Mouse (Mus musculus) embryonic facial prominence, embryonic 14.5 days (tissue): ENCODE data around the gene Slc41a3. TPM values are rescaled to one million over a fixed set of nuclear protein-coding genes. Genes with fewer than 3 reads are reported as not detected.

Source experiments
- ATAC-seq: fragments of 200-750 bp; cut with Nextera tagmentation; 2 replicates; pipeline ENCODE4 v1.8.0; 2017; ENCODE audit warnings: low read depth, moderate number of reproducible peaks, moderate TSS enrichment
- DNase-seq: peaks from one replicate; pipeline ENCODE4 v3.0.0-alpha.2; 2015; ENCODE audit warnings: low spot score
- H3K27ac ChIP-seq: fragments of 300-500 bp; sonication (generic); replicated peaks from 2 replicates; pipeline ENCODE4 v1.5.1; 2014; ENCODE audit warnings: low read depth, mild to moderate bottlenecking, low read length, moderate library complexity
- H3K27me3 ChIP-seq: fragments of 300-500 bp; sonication (generic); replicated peaks from 2 replicates; pipeline ENCODE4 v1.6.1; 2014; ENCODE audit warnings: low read length; ENCODE audit not compliant: control insufficient read depth, insufficient read depth
- H3K36me3 ChIP-seq: fragments of 300-500 bp; sonication (generic); 2 replicates; pipeline ENCODE4 v1.6.1; 2014; ENCODE audit warnings: low read length, mixed read lengths; ENCODE audit not compliant: control insufficient read depth, insufficient read depth
- H3K4me1 ChIP-seq: fragments of 300-500 bp; sonication (generic); 2 replicates; pipeline ENCODE4 v1.6.1; 2014; ENCODE audit warnings: antibody characterized with exemption, low read length; ENCODE audit not compliant: control insufficient read depth, insufficient read depth
- H3K4me2 ChIP-seq: fragments of 300-500 bp; sonication (generic); 2 replicates; pipeline ENCODE4 v1.6.1; 2014; ENCODE audit warnings: low read depth, mild to moderate bottlenecking, low read length, moderate library complexity, mixed read lengths
- H3K4me3 ChIP-seq: fragments of 300-500 bp; sonication (generic); 2 replicates; pipeline ENCODE4 v1.5.1; 2014; ENCODE audit warnings: low read depth, mild to moderate bottlenecking, low read length
- H3K9ac ChIP-seq: fragments of 300-500 bp; sonication (generic); 2 replicates; pipeline ENCODE4 v1.6.1; 2014; ENCODE audit warnings: low read depth, mild to moderate bottlenecking, low read length, moderate library complexity, mixed read lengths
- H3K9me3 ChIP-seq: fragments of 300-500 bp; sonication (generic); 2 replicates; pipeline ENCODE4 v1.6.1; 2016; ENCODE audit warnings: low read length; ENCODE audit not compliant: control insufficient read depth
- WGBS: fragments of 180-500 bp; shearing (Covaris S2); extraction: QIAGEN DNeasy Blood & Tissue Kit; methylation state at CpG from one replicate; pipeline ENCODE4 v1.1.7; 2014; 5-methylcytosine and 5-hydroxymethylcytosine counted together
- polyA plus RNA-seq: library from polyadenylated mRNA; unstranded; fragments of >200 nt; fragmentation: Nextera tagmentation; extraction: Ambion mirVana; gene quantifications from 2 replicates; pipeline ENCODE4 v1.2.1, GENCODE M21; 2014

Slc41a3 gene
- polyA plus RNA-seq, 1 experiment from 2014 or later = 5.4 TPM

DNA sequence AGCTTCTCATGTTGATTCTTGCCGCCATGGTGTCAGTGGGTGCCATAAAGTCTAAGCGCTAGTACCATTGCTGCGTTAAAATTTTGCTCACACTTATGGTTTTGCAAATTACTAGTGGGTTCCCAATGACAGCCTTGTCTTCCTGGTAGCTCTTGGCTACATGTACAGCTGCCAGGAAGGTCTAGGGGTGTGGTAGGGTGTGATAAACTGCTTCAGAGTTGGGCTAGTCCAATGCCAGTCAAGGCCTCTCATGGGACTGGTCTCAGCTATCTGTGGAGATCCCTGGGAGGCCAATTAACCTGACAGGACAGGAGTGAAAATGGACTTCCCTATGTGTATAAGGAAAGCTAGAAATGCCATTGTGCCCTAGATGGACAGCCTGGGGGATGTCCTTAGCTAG lies 2.2 kb upstream of the Slc41a3 start:
- WGBS = 87% methylated on average over 3 of the region's 3 CpGs
- no peak overlapping the region for H3K4me2 ChIP-seq
- no peaks in the 10 kb centered on the region for H3K4me1 ChIP-seq
- DNase-seq = no peak
- ATAC-seq = no peak
- H3K27ac ChIP-seq = no peak overlapping the region
- H3K36me3 ChIP-seq = no peaks in the 10 kb centered on the region
- H3K27me3 ChIP-seq = no peaks in the 10 kb centered on the region
- no peaks in the 10 kb centered on the region for H3K9me3 ChIP-seq
- H3K9ac ChIP-seq = no peak overlapping the region
- no peak overlapping the region for H3K4me3 ChIP-seq

- ATAC-seq (no peak), DNase-seq (no peak)
- no peaks in the 10 kb centered on the region for H3K9me3 ChIP-seq
- no peak overlapping the region for H3K4me2 ChIP-seq
- no peak overlapping the region for H3K9ac ChIP-seq
- H3K27me3 ChIP-seq = no peaks in the 10 kb centered on the region
- no peak overlapping the region for H3K4me3 ChIP-seq
- 62% methylated on average over 7 of the region's 7 CpGs for WGBS
- H3K36me3 ChIP-seq = no peaks in the 10 kb centered on the region
- H3K27ac ChIP-seq = no peak overlapping the region
- no peaks in the 10 kb centered on the region for H3K4me1 ChIP-seq
Measured at GRCm38 (mm10) chr6:90603126-90603525, 1.4 kb upstream of the Slc41a3 start.

GRCm38 (mm10) chr6:90604130-90604529 lies 395 bp upstream of the Slc41a3 start:
- no peak overlapping the region for H3K27ac ChIP-seq
- no peaks in the 10 kb centered on the region for H3K9me3 ChIP-seq
- no peak overlapping the region; the same call in 1 of the 2 replicates for H3K9ac ChIP-seq
- no peaks in the 10 kb centered on the region for H3K36me3 ChIP-seq
- peak overlapping the region; percentile 65 for H3K4me2 ChIP-seq
- no peak for DNase-seq
- no peaks in the 10 kb centered on the region for H3K27me3 ChIP-seq
- no peak for ATAC-seq
- H3K4me3 ChIP-seq = peak overlapping the region; percentile 52
- WGBS = 44% methylated on average over 3 of the region's 3 CpGs
- H3K4me1 ChIP-seq = no peaks in the 10 kb centered on the region

- WGBS = 20% methylated on average over 5 of the region's 5 CpGs
Measured at GRCm38 (mm10) chr6:90605298-90605665, 757 bp downstream of the Slc41a3 start.

GRCm38 (mm10) chr6:90606538-90606937 lies 2.0 kb downstream of the Slc41a3 start:
- ATAC-seq (no peak), DNase-seq (peak; percentile 73)
- Histone ChIP-seq H3K9ac (no peak overlapping the region), H3K36me3 (no peaks in the 10 kb centered on the region), H3K27me3 (no peaks in the 10 kb centered on the region), H3K27ac (no peak overlapping the region), H3K4me3 (no peak overlapping the region), H3K4me2 (no peak overlapping the region), H3K9me3 (no peaks in the 10 kb centered on the region), H3K4me1 (no peaks in the 10 kb centered on the region)
- WGBS = 19% methylated on average over 7 of the region's 7 CpGs

More at GRCm38 (mm10) chr6:90605298-90605665, 757 bp downstream of the Slc41a3 start:
- Histone ChIP-seq H3K4me1 (no peaks in the 10 kb centered on the region), H3K4me3 (peak overlapping the region; percentile 52), H3K9ac (peak overlapping the region; percentile 65), H3K36me3 (no peaks in the 10 kb centered on the region), H3K27ac (no peak overlapping the region), H3K27me3 (no peaks in the 10 kb centered on the region), H3K4me2 (peak overlapping the region; percentile 65), H3K9me3 (no peaks in the 10 kb centered on the region)
- DNase-seq (no peak), ATAC-seq (no peak)

GRCm38 (mm10) chr6:90607196-90607595 lies 2.7 kb downstream of the Slc41a3 start:
- H3K4me3 ChIP-seq = no peak overlapping the region
- ATAC-seq (no peak), DNase-seq (peak; percentile 77)
- no peaks in the 10 kb centered on the region for H3K27me3 ChIP-seq
- no peak overlapping the region for H3K4me2 ChIP-seq
- no peak overlapping the region for H3K27ac ChIP-seq
- no peak overlapping the region for H3K9ac ChIP-seq
- H3K36me3 ChIP-seq = no peaks in the 10 kb centered on the region
- H3K9me3 ChIP-seq = no peaks in the 10 kb centered on the region
- 15% methylated on average over 5 of the region's 5 CpGs for WGBS
- no peaks in the 10 kb centered on the region for H3K4me1 ChIP-seq

- Histone ChIP-seq H3K27me3 (no peaks in the 10 kb centered on the region), H3K9me3 (no peaks in the 10 kb centered on the region), H3K4me3 (no peak overlapping the region), H3K9ac (no peak overlapping the region), H3K4me1 (no peaks in the 10 kb centered on the region), H3K27ac (no peak overlapping the region), H3K36me3 (no peaks in the 10 kb centered on the region), H3K4me2 (no peak overlapping the region)
- DNase-seq (no peak), ATAC-seq (no peak)
- WGBS = 65% methylated on average over 5 of the region's 6 CpGs
Measured at GRCm38 (mm10) chr6:90608186-90608585, 3.7 kb downstream of the Slc41a3 start.

DNA sequence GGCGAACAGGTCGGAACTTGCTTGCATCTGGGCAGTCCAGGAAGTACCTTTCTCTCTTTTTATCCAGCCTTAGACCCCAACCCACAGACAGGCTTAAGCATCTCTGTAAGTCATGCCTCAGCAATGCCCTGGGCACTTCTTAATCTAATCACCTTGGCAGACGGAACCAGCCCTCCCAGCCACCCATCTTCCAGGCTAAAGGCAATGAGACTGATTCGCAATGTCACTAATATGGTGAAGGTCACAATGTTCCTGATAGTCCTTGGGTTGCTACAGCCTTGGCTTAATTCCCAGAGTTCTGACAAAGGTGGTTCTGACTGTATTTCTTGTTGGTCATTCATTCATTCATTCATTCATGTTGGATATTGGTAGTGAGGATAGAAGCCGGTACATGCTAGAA lies 5.7 kb downstream of the Slc41a3 start:
- H3K9me3 ChIP-seq = no peaks in the 10 kb centered on the region
- H3K4me3 ChIP-seq = no peak overlapping the region
- no peaks in the 10 kb centered on the region for H3K36me3 ChIP-seq
- H3K27me3 ChIP-seq = no peaks in the 10 kb centered on the region
- H3K9ac ChIP-seq = no peak overlapping the region
- ATAC-seq = no peak
- H3K4me2 ChIP-seq = no peak overlapping the region
- no peak overlapping the region for H3K27ac ChIP-seq
- no peak for DNase-seq
- 83% methylated on average over 5 of the region's 5 CpGs for WGBS
- H3K4me1 ChIP-seq = no peaks in the 10 kb centered on the region

- WGBS = 76% methylated on average over 8 of the region's 8 CpGs
- H3K36me3 ChIP-seq = no peaks in the 10 kb centered on the region
Measured at GRCm38 (mm10) chr6:90613277-90613676, 8.8 kb downstream of the Slc41a3 start.

More at GRCm38 (mm10) chr6:90613277-90613676, 8.8 kb downstream of the Slc41a3 start:
- no peak overlapping the region for H3K9ac ChIP-seq
- no peaks in the 10 kb centered on the region for H3K4me1 ChIP-seq
- no peak overlapping the region for H3K4me2 ChIP-seq
- ATAC-seq (no peak), DNase-seq (no peak)
- no peaks in the 10 kb centered on the region for H3K27me3 ChIP-seq
- H3K9me3 ChIP-seq = no peaks in the 10 kb centered on the region
- no peak overlapping the region for H3K27ac ChIP-seq
- H3K4me3 ChIP-seq = no peak overlapping the region
